Mouse (Mus musculus) layer of hippocampus, postnatal 14 days (tissue): ENCODE data around the gene Rpl37a. TPM values are rescaled to one million over a fixed set of nuclear protein-coding genes. Genes with fewer than 3 reads are reported as not detected.

ENCODE experiments used
- DNase-seq, 2 experiments: peaks; one replicate each; pipeline ENCODE4 v3.0.0; 2021 to 2022; ENCODE audit warnings: low spot score in 2 of 2, mixed read lengths in 1 of 2
- total RNA-seq, 2 experiments: library from RNA; stranded (reverse); gene quantifications; 2 replicates each; pipeline ENCODE4 v1.2.3; 2021

Rpl37a gene
- total RNA-seq, 2 experiments from 2014 or later = 497 to 531 TPM

- no peak for DNase-seq
These were observed 25.5 kb downstream of the Rpl37a start for GRCm38 (mm10) chr1:72736397-72737125.

- no peak for DNase-seq
These were observed 28.0 kb downstream of the Rpl37a start for GRCm38 (mm10) chr1:72738946-72739680.

GRCm38 (mm10) chr1:72739681-72740063, 28.6 kb downstream of the Rpl37a start:
- DNase-seq = peak; percentile 35 to 72

DNA sequence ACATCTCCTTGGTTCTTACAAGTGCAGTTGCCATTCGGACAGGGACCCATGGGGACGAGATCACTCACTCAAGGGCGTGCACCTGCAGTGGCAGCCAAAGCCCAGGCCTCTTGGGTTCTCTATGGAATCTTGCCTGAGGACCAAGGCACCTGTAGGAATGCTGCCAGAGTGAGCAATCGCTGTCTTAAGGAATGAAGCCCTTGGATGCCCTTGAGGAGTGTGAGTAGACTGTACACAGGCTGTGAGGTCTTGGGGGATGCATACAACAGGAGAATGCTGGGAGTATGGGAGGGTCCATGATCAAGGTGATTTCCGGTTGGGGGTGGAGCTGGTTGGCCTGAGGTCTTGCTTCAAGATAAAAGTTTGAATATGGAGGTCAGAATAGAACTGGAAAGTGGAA, 30.3 kb downstream of the Rpl37a start:
- no peak for DNase-seq

- DNase-seq = no peak
These were observed 33.9 kb downstream of the Rpl37a start for GRCm38 (mm10) chr1:72744816-72745506.

DNA sequence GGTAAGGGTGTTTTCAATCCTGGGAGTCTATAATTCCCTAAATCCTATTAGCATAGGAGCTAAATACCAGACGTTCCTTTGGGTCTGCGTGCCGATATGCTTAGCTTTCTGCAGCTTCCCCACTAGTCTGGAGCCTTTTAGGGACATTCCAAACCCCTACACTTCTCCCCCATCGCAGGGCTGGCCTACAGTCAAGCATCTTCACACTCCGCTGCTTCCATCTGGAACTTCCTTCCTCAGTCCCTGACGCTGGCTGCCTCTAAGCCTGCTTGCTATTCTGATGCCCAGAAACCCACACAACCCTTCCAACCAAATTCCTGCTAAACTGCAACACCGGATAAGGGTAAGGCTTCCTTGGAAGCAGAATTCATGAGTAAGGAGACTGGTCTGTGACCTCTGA, 35.3 kb downstream of the Rpl37a start:
- peak in 1 of 2 experiments; percentile 52 for DNase-seq

DNA sequence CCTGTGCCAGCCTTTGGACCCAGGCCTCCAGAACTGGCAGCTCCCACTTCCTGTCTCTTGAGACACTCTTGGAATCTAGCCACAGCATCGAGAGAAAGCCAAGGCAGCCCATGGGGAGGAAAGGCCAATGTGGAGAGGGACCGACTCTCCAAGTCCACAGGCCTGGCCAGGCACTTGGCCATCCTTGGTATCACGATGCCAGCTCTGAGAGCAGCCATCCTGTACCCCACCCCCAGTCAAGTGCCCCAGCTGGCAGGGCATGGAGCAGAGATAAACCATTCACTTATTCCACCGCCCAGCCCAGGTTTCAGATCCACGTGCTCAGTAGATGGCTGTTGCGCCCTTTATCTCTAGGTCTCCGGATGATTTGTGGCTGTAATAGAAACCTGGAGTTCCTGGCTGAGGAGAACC, 40.3 kb downstream of the Rpl37a start:
- DNase-seq = peak; percentile 28 to 70

DNA sequence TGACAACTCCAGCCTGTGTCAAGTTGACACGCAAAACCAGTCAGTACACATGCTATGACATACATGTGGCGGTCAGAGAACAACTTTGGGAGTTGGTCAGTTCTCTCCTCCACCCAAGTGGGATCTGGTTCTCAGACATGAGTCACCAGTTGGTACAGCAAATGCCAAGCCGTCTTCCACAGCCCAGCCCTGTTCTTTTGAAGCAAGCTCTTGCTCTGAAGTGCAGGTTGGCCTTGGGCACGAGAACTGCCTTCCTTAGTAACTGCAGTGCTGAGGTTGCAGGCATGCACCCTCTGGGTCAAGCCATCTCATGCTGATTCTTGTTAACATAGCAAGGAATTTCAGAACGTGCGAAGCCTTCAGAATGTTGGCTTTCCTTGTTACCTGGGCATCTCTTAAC, 42.1 kb downstream of the Rpl37a start:
- no peak for DNase-seq

DNA sequence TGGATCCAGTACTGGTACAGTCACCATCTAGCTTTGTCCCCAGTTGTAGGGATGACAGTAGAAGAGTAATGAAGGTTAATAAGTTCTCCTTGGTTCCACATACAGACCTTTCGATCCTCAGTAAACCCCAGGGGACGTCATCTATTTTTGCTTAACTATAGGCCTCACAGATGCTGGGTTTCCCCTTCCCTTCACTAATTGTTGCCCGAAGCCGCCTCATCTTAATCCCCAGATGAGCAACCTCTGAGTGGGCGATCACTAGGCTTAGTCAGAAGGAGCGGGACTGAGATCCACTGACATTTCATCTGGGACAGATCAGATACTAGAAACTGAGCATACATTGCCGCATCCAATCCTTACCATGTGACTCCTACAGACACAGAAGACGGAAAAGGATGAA, 44.1 kb downstream of the Rpl37a start:
- no peak for DNase-seq

DNA sequence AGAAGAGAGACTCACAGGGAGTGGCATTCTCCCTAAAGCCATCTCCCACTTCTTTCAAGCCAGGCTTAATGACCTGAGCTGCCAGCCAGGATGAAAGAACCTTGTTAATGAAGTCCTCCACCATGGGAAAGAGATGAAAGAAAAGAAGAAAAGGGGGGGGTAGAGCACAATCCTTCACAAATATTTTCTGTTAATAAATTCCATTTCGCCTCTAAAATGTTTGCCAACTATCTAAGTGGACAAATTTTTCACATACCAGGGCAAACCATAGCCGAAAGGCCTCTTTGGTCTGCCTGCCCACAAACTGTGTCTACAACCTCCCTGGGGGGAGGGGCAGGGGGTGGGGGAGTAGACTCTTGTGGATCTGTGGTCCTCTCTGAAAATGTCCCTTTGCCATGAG, 44.7 kb downstream of the Rpl37a start:
- no peak for DNase-seq

- DNase-seq = no peak
These were observed 48.7 kb downstream of the Rpl37a start for GRCm38 (mm10) chr1:72759758-72760157.

Other genes starting within 250 kb of the Rpl37a start
- 10 to 100 TPM; 28.2 to 29.7 TPM for gene March4, start 174.4 kb upstream of the Rpl37a start, total RNA-seq
- gene Smarcal1, start 128.0 kb upstream of the Rpl37a start, total RNA-seq = 10 to 100 TPM; 47.4 to 50.8 TPM
- gene Ankar, start 10.7 kb upstream of the Rpl37a start, total RNA-seq = not detected
- 100 to 1,000 TPM in 1 of 2 experiments, 10 to 100 TPM in 1; 56.4 to 116 TPM for gene Igfbp2, start 113.2 kb downstream of the Rpl37a start, total RNA-seq
- 10 to 100 TPM; 61.5 to 66.8 TPM for gene Igfbp5, start 163.6 kb downstream of the Rpl37a start, total RNA-seq